Mouse (Mus musculus) kidney, postnatal 0 days (tissue): Measurements from ENCODE around the gene Baz2b. TPM values are rescaled to one million over a fixed set of nuclear protein-coding genes. Genes with fewer than 3 reads are reported as not detected.

Experiments used
- ATAC-seq: fragments of 200-750 bp; cut with Nextera tagmentation; replicated peaks from 2 replicates; pipeline ENCODE4 v1.8.0; 2017; ENCODE audit warnings: low read depth, moderate number of reproducible peaks, moderate TSS enrichment, moderate library complexity; ENCODE audit not compliant: low FRiP score
- DNase-seq: peaks from one replicate; pipeline ENCODE4 v3.0.0-alpha.2; 2016; ENCODE audit warnings: low spot score
- H3K27ac ChIP-seq: fragments of 300-500 bp; sonication (generic); 2 replicates; pipeline ENCODE4 v1.5.1; 2014; ENCODE audit warnings: mild to moderate bottlenecking
- H3K27me3 ChIP-seq: fragments of 300-500 bp; sonication (generic); 2 replicates; pipeline ENCODE4 v1.6.1; 2014; ENCODE audit warnings: low read length, mixed read lengths; ENCODE audit not compliant: insufficient read depth
- H3K36me3 ChIP-seq: fragments of 300-500 bp; sonication (generic); 2 replicates; pipeline ENCODE4 v1.6.1; 2014; ENCODE audit warnings: low read length, mixed read lengths; ENCODE audit not compliant: insufficient read depth
- H3K4me1 ChIP-seq: fragments of 300-500 bp; sonication (generic); replicated peaks from 2 replicates; pipeline ENCODE4 v1.6.1; 2014; ENCODE audit warnings: antibody characterized with exemption, low read length, mixed read lengths; ENCODE audit not compliant: insufficient read depth
- H3K4me2 ChIP-seq: fragments of 300-500 bp; sonication (generic); 2 replicates; pipeline ENCODE4 v1.6.1; 2014; ENCODE audit warnings: mild to moderate bottlenecking, low read length, moderate library complexity, mixed read lengths
- H3K4me3 ChIP-seq: fragments of 300-500 bp; sonication (generic); replicated peaks from 2 replicates; pipeline ENCODE4 v1.5.1; 2014; ENCODE audit warnings: low read depth, low read length
- H3K9ac ChIP-seq: fragments of 300-500 bp; sonication (generic); 2 replicates; pipeline ENCODE4 v1.6.1; 2014; ENCODE audit warnings: low read depth, low read length
- H3K9me3 ChIP-seq: fragments of 300-500 bp; sonication (generic); replicated peaks from 2 replicates; pipeline ENCODE4 v1.6.1; 2016; ENCODE audit warnings: low read length, inconsistent platforms, mixed read lengths
- CTCF ChIP-seq: IDR thresholded peaks from 2 replicates; pipeline ENCODE4 v1.5.1; 2016; ENCODE audit warnings: antibody characterized with exemption, low read depth, mild to moderate bottlenecking, moderate library complexity
- WGBS: fragments of 180-500 bp; shearing (Covaris S2); extraction: QIAGEN DNeasy Blood & Tissue Kit; methylation state at CpG from one replicate; pipeline ENCODE4 v1.1.7; 2014; 5-methylcytosine and 5-hydroxymethylcytosine counted together
- polyA plus RNA-seq: library from polyadenylated mRNA; unstranded; fragments of >200 nt; fragmentation: Nextera tagmentation; extraction: Ambion mirVana; gene quantifications from 2 replicates; pipeline ENCODE4 v1.2.1, GENCODE M21; 2015

Gene Baz2b
- polyA plus RNA-seq, 1 experiment from 2014 or later, result 51.7 TPM

GRCm38 (mm10) chr2:60003665-60004045 is 206.0 kb downstream of the Baz2b start:
- no peak overlapping the region for H3K27ac ChIP-seq
- H3K9me3 ChIP-seq, result no peaks in the 10 kb centered on the region
- H3K27me3 ChIP-seq, result no peaks in the 10 kb centered on the region
- no peak overlapping the region for H3K4me2 ChIP-seq
- no peaks in the 10 kb centered on the region for H3K36me3 ChIP-seq
- no peak overlapping the region for H3K9ac ChIP-seq
- 90% methylated on average over 5 of the region's 5 CpGs for WGBS
- ATAC-seq, result no peak
- H3K4me1 ChIP-seq, result no peaks in the 10 kb centered on the region
- DNase-seq, result no peak
- H3K4me3 ChIP-seq, result no peak overlapping the region
- no peak for TF ChIP-seq CTCF

DNA sequence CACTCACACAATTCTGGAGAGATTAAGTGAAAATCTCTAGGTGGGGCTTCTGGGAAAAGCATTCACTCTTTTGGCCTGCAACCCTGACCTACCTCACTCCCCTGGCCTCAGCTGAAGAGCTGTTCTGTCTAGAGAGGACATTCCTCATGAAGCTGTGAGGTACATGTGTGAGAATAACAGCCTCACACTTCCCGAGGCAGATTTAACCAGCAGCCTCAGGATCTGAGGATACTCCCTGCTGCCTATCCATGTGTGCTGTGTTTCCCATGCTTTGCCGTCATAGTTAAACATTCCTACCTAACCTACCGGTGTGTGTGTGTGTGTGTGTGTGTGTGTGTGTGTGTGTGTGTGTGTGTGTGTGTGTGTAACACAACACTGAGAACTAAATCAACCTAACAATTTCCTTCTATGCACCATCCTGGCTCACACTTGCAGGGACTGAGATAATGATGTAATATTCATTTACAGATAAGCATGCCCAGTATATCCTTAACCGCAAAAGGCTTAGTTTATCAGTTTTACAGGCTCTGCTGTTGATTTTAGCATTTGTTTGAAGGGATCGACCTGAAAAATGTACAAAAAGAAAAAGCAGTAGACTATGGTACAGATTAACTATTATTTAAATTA is 206.5 kb downstream of the Baz2b start:
- no peak overlapping the region for H3K9ac ChIP-seq
- no peak for DNase-seq
- TF ChIP-seq CTCF, result no peak
- no peak for ATAC-seq
- no peak overlapping the region for H3K4me3 ChIP-seq
- no peaks in the 10 kb centered on the region for H3K27me3 ChIP-seq
- H3K36me3 ChIP-seq, result no peaks in the 10 kb centered on the region
- no peak overlapping the region for H3K4me2 ChIP-seq
- 61% methylated on average over 5 of the region's 5 CpGs for WGBS
- H3K4me1 ChIP-seq, result no peaks in the 10 kb centered on the region
- H3K27ac ChIP-seq, result no peak overlapping the region
- no peaks in the 10 kb centered on the region for H3K9me3 ChIP-seq

DNA sequence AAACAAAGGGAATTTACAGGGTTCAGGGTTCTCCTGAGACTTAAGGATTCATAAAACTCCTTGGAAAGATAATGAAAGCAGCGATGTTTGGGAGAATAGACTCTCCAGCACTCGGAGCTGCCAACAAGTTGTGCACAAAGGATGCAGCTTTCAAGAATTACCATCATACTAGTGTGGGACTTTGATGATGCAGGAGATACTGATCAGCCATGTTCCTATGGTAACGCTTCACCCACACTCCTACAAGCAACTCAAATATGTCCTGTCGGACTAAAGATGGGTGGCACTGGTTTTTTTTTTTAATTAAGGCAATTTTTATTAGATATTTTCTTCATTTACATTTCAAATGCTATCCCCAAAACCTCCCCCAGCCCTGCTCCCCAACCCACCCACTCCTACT is 209.4 kb downstream of the Baz2b start:
- no peak overlapping the region for H3K27ac ChIP-seq
- TF ChIP-seq CTCF, result no peak
- H3K9ac ChIP-seq, result no peak overlapping the region
- no peaks in the 10 kb centered on the region for H3K4me1 ChIP-seq
- H3K36me3 ChIP-seq, result no peaks in the 10 kb centered on the region
- H3K4me2 ChIP-seq, result no peak overlapping the region
- H3K9me3 ChIP-seq, result no peaks in the 10 kb centered on the region
- no peak for ATAC-seq
- DNase-seq, result no peak
- 92% methylated on average over 4 of the region's 4 CpGs for WGBS
- no peaks in the 10 kb centered on the region for H3K27me3 ChIP-seq
- no peak overlapping the region for H3K4me3 ChIP-seq

- H3K4me2 ChIP-seq, result no peak overlapping the region
- 85% methylated on average over 8 of the region's 8 CpGs for WGBS
- H3K27me3 ChIP-seq, result no peaks in the 10 kb centered on the region
- H3K9me3 ChIP-seq, result no peaks in the 10 kb centered on the region
- H3K36me3 ChIP-seq, result no peaks in the 10 kb centered on the region
- DNase-seq (no peak), ATAC-seq (no peak)
- H3K4me1 ChIP-seq, result no peaks in the 10 kb centered on the region
- H3K27ac ChIP-seq, result no peak overlapping the region
- no peak for TF ChIP-seq CTCF
- H3K4me3 ChIP-seq, result no peak overlapping the region
- H3K9ac ChIP-seq, result no peak overlapping the region
Observed at GRCm38 (mm10) chr2:59997479-59998228, 212.0 kb downstream of the Baz2b start.

GRCm38 (mm10) chr2:59996911-59997310 is 212.7 kb downstream of the Baz2b start:
- no peak overlapping the region for H3K27ac ChIP-seq

DNA sequence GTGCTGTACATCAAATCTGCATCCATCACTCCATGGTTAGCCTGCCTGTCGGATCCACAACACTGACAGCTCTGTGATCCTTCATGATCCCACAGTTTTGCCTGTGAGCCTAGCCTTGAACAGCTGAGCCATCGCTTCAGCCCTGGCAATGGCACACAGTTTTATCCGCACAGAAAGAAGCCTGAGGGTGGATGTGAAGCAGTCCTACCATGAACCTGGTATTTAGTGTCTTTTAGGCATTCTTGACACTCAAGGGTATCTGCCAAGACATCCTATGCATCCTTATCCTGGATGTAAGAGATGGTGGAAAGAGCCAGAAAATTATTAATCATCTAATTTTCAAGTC is 216.5 kb downstream of the Baz2b start:
- Histone ChIP-seq H3K27ac (peak overlapping the region; percentile 70; the same call in 1 of the 2 replicates), H3K36me3 (no peaks in the 10 kb centered on the region), H3K27me3 (no peaks in the 10 kb centered on the region), H3K4me2 (no peak overlapping the region), H3K4me3 (no peak overlapping the region), H3K4me1 (no peaks in the 10 kb centered on the region), H3K9me3 (no peaks in the 10 kb centered on the region), H3K9ac (0 out of 2 replicates have a peak overlapping the region, but pooled peaks have one; percentile 28)
- TF ChIP-seq CTCF, result no peak
- 49% methylated on average over 3 of the region's 3 CpGs for WGBS
- DNase-seq (no peak), ATAC-seq (no peak)

More at GRCm38 (mm10) chr2:59996911-59997310, 212.7 kb downstream of the Baz2b start:
- 96% methylated on average over 5 of the region's 5 CpGs for WGBS
- Histone ChIP-seq H3K9me3 (no peaks in the 10 kb centered on the region), H3K4me1 (no peaks in the 10 kb centered on the region), H3K4me2 (no peak overlapping the region), H3K9ac (no peak overlapping the region), H3K4me3 (no peak overlapping the region), H3K27me3 (no peaks in the 10 kb centered on the region), H3K36me3 (no peaks in the 10 kb centered on the region)
- TF ChIP-seq CTCF, result no peak
- DNase-seq (no peak), ATAC-seq (no peak)
